Comparison of ENCODE assay signal across 8 mouse cellular contexts in genomic region chr13:43183248-43184055, GRCm38 (mm10). TPM values are rescaled to one million over a fixed set of nuclear protein-coding genes. Genes with fewer than 3 reads are reported as not detected.
DNase-seq lines count a peak whose midpoint lies in the region; ATAC-seq and TF ChIP-seq lines count a peak whose summit lies in the region.

No protein-coding gene starts in this region.

- ATAC-seq in kidney, embryonic 16.5 days (ENCODE audit: low FRiP score, low TSS enrichment): peak; percentile 46; the same call in 1 of the 2 replicates
- ATAC-seq in hindbrain, embryonic 16.5 days: peak; percentile 79

- intact Hi-C loops in left cerebral cortex, postnatal 4 days (cut with DNase I): loop anchor here (5.0 kb wide), 2 partner anchors 119 to 214 kb away; partner anchors contain the start of genes Gfod1 and Nol7

- peak overlapping the region; percentile 24 for H3K4me3 ChIP-seq in kidney, embryonic 16.5 days (ENCODE audit: low read length)
- H3K4me3 ChIP-seq in bone marrow, adult 2 months (replicated peaks; ENCODE audit: control insufficient read depth, low read depth, low read length): no peak overlapping the region
- peak overlapping the region; percentile 34 for H3K4me3 ChIP-seq in hindbrain, embryonic 16.5 days (ENCODE audit: low read length)
- no peak overlapping the region for H3K4me3 ChIP-seq in myocyte

- no peaks in the 10 kb centered on the region for H3K79me2 ChIP-seq in myocyte (ENCODE audit: control insufficient read depth, insufficient read depth)

- DNase-seq in kidney, adult 18-20 months: no peak
- DNase-seq in left cerebral cortex, postnatal 4 days: no peak
- DNase-seq in layer of hippocampus, postnatal 10 days (ENCODE audit: low spot score in 2 of 2): no peak
- DNase-seq in kidney, adult 11 months: no peak

- 45% methylated on average over 8 of the region's 8 CpGs for WGBS in kidney, embryonic 16.5 days
- 65% methylated on average over 8 of the region's 8 CpGs for WGBS in bone marrow, adult 2 months
- 34% methylated on average over 8 of the region's 8 CpGs for WGBS in hindbrain, embryonic 16.5 days

- TF ChIP-seq CTCF in bone marrow, adult 2 months (IDR thresholded peaks at IDR 0.05; ENCODE audit: control insufficient read depth, insufficient read depth, low read length): no peak

- no peak overlapping the region for H3K9ac ChIP-seq in kidney, embryonic 16.5 days (replicated peaks; ENCODE audit: low read length)
- peak overlapping the region; percentile 30; the same call in 1 of the 2 replicates for H3K9ac ChIP-seq in hindbrain, embryonic 16.5 days (ENCODE audit: low read depth, low read length)

- no peaks in the 10 kb centered on the region; the same call in 1 of the 2 replicates for H3K9me3 ChIP-seq in kidney, embryonic 16.5 days (ENCODE audit: low read length)
- no peaks in the 10 kb centered on the region for H3K9me3 ChIP-seq in hindbrain, embryonic 16.5 days (ENCODE audit: control insufficient read depth, low read length)

- H3K27me3 ChIP-seq in kidney, embryonic 16.5 days (ENCODE audit: insufficient read depth, low read length): no peaks in the 10 kb centered on the region
- no peaks in the 10 kb centered on the region for H3K27me3 ChIP-seq in hindbrain, embryonic 16.5 days (replicated peaks; ENCODE audit: control insufficient read depth, insufficient read depth, low read length)
- no peaks in the 10 kb centered on the region for H3K27me3 ChIP-seq in myocyte (ENCODE audit: control insufficient read depth, insufficient read depth, insufficient read length)

- H3K4me2 ChIP-seq in kidney, embryonic 16.5 days (replicated peaks; ENCODE audit: low read depth, low read length): peak overlapping the region; percentile 40
- peak overlapping the region; percentile 60 for H3K4me2 ChIP-seq in hindbrain, embryonic 16.5 days (ENCODE audit: low read length)
- H3K4me2 ChIP-seq in myocyte (ENCODE audit: low read depth): peak overlapping the region; percentile 62

- H3ac ChIP-seq in myocyte (ENCODE audit: control insufficient read depth, insufficient read length): no peak overlapping the region

- H3K36me3 ChIP-seq in kidney, embryonic 16.5 days (ENCODE audit: insufficient read depth, low read length): no peaks in the 10 kb centered on the region
- H3K36me3 ChIP-seq in hindbrain, embryonic 16.5 days (ENCODE audit: control insufficient read depth, insufficient read depth, low read length): no peaks in the 10 kb centered on the region
- no peaks in the 10 kb centered on the region for H3K36me3 ChIP-seq in myocyte (ENCODE audit: control insufficient read depth, insufficient read depth)

- no peak for TF ChIP-seq POLR2A in bone marrow, adult 2 months (IDR thresholded peaks at IDR 0.05; ENCODE audit: borderline replicate concordance, control insufficient read depth, low read depth, low read length)
- TF ChIP-seq POLR2A in myocyte (IDR thresholded peaks at IDR 0.05; ENCODE audit: insufficient read length, low read depth): no peak

- no peak overlapping the region for H3K27ac ChIP-seq in kidney, embryonic 16.5 days (ENCODE audit: low read length)
- H3K27ac ChIP-seq in bone marrow, adult 2 months (ENCODE audit: control insufficient read depth, insufficient read depth, low read depth, low read length, poor library complexity): peak overlapping the region; percentile 29; the same call in 1 of the 2 replicates
- H3K27ac ChIP-seq in hindbrain, embryonic 16.5 days (ENCODE audit: low read depth, low read length): no peak overlapping the region

- H3K4me1 ChIP-seq in kidney, embryonic 16.5 days (ENCODE audit: insufficient read depth, low read length): no peaks in the 10 kb centered on the region
- 0 out of 2 replicates have a peak, but pooled peaks cover 2% of the 10 kb centered on the region for H3K4me1 ChIP-seq in bone marrow, adult 2 months (ENCODE audit: control insufficient read depth, insufficient read depth, low read length)
- H3K4me1 ChIP-seq in hindbrain, embryonic 16.5 days (ENCODE audit: control insufficient read depth, insufficient read depth, low read depth, low read length): peaks cover 10% of the 10 kb centered on the region

TF ChIP-seq in myocyte, 11 proteins besides CTCF, POLR2A, EP300 and RAD21:
- TF ChIP-seq CEBPB (IDR thresholded peaks at IDR 0.05; ENCODE audit: insufficient read depth, poor library complexity, severe bottlenecking): no peak
- no peak for TF ChIP-seq REST (IDR thresholded peaks at IDR 0.05; ENCODE audit: insufficient read depth, insufficient read length)
- no peak for TF ChIP-seq E2F4 (IDR thresholded peaks at IDR 0.05; ENCODE audit: insufficient read depth)
- TF ChIP-seq TCF3 (IDR thresholded peaks at IDR 0.05; ENCODE audit: insufficient read length, low read depth): no peak
- TF ChIP-seq TCF12 (IDR thresholded peaks at IDR 0.05; ENCODE audit: insufficient read depth, poor library complexity, severe bottlenecking): no peak
- TF ChIP-seq MYOD1 (IDR thresholded peaks at IDR 0.05; ENCODE audit: control insufficient read depth in 1 of 3, insufficient read length in 2 of 3, low read depth in 2 of 3): no peak
- no peak for TF ChIP-seq USF1 (IDR thresholded peaks at IDR 0.05; ENCODE audit: low read depth)
- no peak for TF ChIP-seq MYOG (IDR thresholded peaks at IDR 0.05; ENCODE audit: control insufficient read depth in 1 of 3, insufficient read depth in 1 of 3, insufficient read length in 2 of 3, low read depth in 2 of 3)
- TF ChIP-seq SRF (IDR thresholded peaks at IDR 0.05; ENCODE audit: control insufficient read depth, insufficient read length, low read depth): no peak
TF ChIP-seq in myocyte: peak in this region for 0.

RNA-seq across cellular contexts. Expression of gene Tbc1d7, which starts 12.2 kb away (rescaled TPM):
- polyA plus RNA-seq in kidney, embryonic 16.5 days (2015; fragmentation: Nextera tagmentation; extraction: Ambion mirVana): 57.3 and 58.0 TPM in 2 replicates
- 2.6 and 11.1 TPM in 2 replicates for polyA plus RNA-seq in bone marrow, adult 2 months (2011; ENCODE audit: insufficient read depth, insufficient read length, low replicate concordance, missing spikeins)
- 85.3 and 86.0 TPM in 2 replicates for polyA plus RNA-seq in hindbrain, embryonic 16.5 days (2015; fragmentation: Nextera tagmentation; extraction: Ambion mirVana)
- 31.4 TPM for polyA plus RNA-seq in myocyte (2012; fragmentation: generic; extraction: Trizol)
- 10 to 100 TPM; 34.5 to 37.3 TPM for total RNA-seq in left cerebral cortex, postnatal 4 days (2021)
- 10 to 100 TPM; 38.6 to 40.0 TPM for total RNA-seq in layer of hippocampus, postnatal 10 days (2021)

Comparison
In these comparisons a context has a peak if more than half of its experiments do, and no peak if none do; other contexts are left out.
1. H3K4me3 ChIP-seq: peak in kidney, embryonic 16.5 days (single experiment) and hindbrain, embryonic 16.5 days (single experiment); none in bone marrow, adult 2 months (single experiment) and myocyte (single experiment).
2. Peak in every context shown above with its lines, with median percentiles within 50 percentile points of each other: H3K4me2 ChIP-seq.